Mouse (Mus musculus): ENCODE measurements around the gene Clcnka.

Gene Clcnka

GRCm38 (mm10) chr4:141422841-141423240 lies 24.3 kb upstream of the Clcnka start:
- no peak for ATAC-seq (ENCODE audit: insufficient number of reproducible peaks, low FRiP score, low TSS enrichment)

DNA sequence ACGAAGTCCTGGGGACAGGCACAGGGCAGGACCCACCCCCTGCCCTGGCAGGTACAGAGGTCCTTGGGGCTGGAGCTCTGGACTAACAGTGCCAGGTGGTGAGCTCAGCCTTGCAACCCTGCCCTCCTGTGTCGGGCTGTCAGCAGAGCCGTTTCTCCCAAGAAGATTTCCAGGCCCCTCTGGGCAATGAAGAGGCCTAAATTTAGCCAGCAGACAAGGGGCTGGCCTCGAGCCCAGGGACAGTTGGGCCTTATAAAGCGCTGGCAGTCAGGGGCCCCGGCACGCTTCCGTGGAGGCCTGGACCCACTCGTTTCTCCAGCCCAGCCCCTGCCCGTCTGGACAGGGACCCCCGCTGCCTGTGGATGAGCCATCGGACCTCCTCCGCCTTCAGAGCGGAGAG lies 22.9 kb upstream of the Clcnka start:
- no peak for ATAC-seq (ENCODE audit: insufficient number of reproducible peaks, low FRiP score, low TSS enrichment)

DNA sequence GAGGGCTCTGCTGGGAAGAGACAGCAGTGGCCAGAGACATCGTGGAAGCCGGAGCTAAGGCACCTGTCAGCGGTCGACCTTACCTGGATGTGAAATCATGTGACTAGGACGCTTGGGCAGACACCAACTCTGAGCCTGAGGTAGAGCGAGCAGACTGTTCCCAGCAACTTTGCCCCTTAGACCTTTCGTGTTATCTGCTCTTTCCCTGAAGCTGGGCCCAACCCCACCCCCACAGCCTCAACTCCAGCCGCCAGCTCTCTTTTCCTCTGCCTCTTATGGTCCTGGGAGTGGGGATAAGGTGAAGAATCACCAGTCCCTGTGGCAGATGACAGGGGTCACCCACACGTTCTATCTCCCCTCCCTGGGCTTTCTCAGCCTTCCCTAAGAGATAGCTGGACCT lies 22.4 kb upstream of the Clcnka start:
- no peak for ATAC-seq (ENCODE audit: insufficient number of reproducible peaks, low FRiP score, low TSS enrichment)

GRCm38 (mm10) chr4:141420192-141420829 lies 21.8 kb upstream of the Clcnka start, which contains the start of gene Hspb7:
TSS of gene Hspb7 (plus strand) at chr4:141420779.
- ATAC-seq (ENCODE audit: insufficient number of reproducible peaks, low FRiP score, low TSS enrichment) = no peak

DNA sequence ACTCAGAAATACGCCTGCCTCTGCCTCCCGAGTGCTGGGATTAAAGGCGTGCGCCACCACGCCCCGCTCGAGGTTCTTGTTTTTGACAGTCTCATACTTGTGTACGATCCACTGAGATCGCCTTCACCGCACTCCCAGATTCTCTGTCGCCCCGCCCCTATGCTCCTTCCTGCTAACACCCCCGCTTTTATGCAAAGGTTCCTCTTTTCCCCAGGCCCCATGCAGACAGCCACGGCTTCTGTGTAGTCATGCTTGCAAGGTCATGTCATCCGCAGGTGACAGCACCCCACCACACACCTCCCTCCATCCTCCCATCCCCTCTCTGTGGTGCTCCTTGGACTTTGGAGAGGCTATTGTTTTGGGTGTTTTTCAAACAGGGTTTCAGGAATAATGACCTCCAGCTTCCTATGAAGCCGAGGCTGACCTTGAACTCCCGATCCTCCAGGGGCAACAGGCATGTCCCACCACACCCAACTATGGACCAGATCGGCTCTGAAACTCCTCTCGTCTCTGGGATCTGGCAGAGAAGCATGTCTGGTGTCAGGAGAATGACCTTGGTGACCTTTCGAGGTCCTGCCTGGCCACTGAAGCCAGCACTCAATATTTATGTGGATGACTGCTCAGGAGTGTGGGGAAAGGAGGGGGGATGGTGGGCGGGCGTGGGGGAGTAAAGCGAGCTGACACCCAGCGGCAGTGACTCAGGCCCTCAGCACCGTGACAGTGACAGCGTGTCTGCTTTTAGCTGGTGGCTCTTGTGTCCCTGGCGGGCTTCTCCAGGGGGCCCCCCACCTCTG lies 21.1 kb upstream of the Clcnka start:
- ATAC-seq (ENCODE audit: insufficient number of reproducible peaks, low FRiP score, low TSS enrichment) = no peak

DNA sequence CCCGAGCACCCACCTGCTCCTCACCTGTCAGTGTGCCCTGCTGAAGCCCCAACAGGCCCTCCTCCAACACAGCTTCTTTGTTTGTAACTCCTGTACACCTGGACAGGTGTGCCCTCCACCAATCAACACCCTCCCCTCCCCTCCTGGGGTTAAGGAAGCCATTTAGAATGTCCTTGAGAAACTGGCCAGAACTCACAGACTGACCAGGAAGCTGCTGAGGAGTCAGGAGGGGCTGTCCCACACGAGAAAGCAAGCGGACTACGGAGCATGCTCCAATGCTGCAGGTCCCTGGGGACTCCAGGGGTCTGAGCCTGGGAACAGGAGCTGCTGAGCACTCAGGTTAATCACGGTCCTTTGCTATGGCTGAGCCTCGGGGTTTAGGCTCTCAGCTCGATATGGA lies 17.4 kb upstream of the Clcnka start, which contains the start of gene Clcnkb:
Clcnkb (minus strand) TSS at position 91 of the 400 bp plus-strand sequence.
- no peak for ATAC-seq (ENCODE audit: insufficient number of reproducible peaks, low FRiP score, low TSS enrichment)

DNA sequence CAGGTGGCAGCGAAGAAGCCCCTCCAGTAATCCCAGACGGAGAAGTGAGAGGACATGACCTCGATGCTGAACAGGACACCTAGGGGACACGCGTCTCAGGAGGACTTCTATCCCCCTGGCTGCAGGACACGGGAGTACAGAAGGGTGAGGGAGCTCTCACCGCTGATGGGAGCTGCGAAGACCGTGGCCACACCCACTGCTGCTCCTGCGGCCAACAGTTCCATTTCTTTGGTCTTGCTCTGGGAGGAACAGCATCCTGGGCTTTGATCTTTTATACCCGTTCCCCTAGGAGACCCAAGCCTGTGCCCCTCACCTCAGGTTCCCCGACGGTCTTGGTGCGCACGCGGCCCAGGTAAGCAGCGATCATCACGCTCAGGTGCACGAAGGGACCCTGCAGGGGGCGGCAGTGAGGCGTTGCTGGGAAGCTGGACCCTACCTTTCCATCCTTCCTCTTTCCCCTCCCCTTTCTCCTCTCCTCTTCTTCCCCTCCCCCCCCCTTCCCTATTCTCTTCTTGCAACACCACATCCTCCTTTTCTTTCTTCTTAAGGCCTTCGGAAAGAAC lies 13.0 kb upstream of the Clcnka start:
- no peak for ATAC-seq (ENCODE audit: insufficient number of reproducible peaks, low FRiP score, low TSS enrichment)

- ATAC-seq (ENCODE audit: insufficient number of reproducible peaks, low FRiP score, low TSS enrichment) = no peak
Measured at GRCm38 (mm10) chr4:141408577-141408976, 10.1 kb upstream of the Clcnka start.

DNA sequence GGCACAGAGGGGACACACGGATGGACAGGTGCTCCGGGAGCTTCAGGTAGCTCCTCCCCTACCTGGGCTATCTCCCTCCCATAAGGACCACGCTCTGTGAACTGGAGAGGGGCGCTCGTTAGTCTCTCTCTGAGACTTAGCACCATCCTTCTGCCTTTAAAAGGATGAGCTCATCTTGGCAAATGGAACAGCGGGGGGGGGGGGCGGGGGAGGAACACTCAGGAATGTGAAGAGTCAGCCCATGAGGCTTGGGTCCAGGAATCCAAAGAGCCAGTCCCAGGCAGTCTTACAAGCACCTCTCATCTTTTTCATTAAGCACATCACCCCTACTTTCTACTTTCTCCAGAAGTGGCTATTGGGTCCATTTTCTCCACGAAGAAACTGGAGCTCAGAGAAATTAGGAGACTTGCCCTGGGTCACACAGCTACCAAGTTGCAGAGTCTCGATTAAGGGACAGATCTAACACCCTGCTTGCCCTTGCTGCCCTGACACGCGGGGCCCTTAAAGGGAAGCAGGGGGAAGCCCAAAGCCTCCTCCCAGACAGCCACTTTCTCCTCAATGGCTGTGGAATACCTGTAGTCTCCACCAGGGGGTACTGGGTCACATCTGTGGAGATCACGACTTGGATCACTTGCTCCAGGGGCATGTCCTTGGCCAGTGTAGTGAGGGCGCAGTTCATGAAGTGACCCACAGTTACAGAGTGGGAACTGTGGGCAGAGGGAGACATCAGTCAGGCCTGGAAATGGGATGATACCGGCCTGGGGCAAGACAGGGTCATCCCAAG lies 8.2 kb upstream of the Clcnka start:
- ATAC-seq (ENCODE audit: insufficient number of reproducible peaks, low FRiP score, low TSS enrichment) = no peak

DNA sequence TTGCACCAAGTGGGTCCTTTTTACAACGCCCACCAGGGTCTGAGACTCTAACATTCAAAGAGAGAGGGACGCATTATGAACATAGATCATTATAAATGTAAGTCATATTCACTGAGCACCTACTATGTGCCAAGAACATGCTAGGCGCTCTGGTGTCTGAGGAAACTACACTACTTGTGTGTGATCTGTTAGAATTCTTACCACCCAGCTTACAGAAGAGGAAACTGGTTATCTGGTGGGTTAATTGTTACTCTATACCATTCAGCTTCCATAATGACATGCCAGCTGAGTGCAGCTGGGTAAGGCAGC lies 6.7 kb upstream of the Clcnka start:
- ATAC-seq (ENCODE audit: insufficient number of reproducible peaks, low FRiP score, low TSS enrichment) = no peak

DNA sequence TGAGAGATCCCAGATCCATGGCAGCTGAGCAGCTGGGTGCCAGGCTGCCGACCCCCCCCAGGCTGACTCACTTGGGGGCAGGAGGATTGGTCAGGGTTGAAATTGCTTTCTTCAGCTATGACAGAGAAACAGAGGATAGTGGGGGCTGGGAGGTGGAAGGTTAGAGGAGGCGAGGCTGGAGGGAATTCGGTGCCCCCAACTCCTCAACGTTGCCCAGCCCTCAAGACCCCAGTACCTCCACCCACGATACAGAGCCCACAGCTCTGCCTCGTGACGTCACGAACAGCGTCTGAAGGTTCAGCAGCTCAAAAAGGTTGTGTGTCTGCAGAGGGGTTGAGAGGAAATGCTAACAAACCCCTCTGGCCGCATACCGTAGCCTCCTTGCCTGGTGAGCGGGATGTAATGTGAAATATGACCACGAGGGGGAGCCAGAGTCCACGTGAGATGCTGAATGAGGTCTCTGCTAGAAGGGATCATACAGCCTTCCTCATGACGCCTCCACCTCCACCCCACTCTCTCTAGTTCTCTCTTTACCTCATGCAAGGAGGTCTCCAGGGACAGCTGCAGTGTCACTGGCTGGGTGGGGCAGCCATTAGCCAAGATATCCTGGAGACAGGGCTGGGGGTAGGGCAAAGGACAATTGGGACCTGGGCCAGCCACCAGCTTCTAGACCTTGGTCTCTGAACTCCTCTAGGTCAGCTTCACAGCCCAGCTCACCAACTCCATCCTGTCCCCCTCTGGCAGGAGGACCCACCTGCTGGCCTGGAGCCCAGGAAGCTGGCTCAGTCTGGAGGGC lies 6.2 kb upstream of the Clcnka start:
- 0 out of 2 replicates have a peak, but pooled peaks have one; percentile 49 for ATAC-seq (ENCODE audit: insufficient number of reproducible peaks, low FRiP score, low TSS enrichment)

- ATAC-seq (ENCODE audit: insufficient number of reproducible peaks, low FRiP score, low TSS enrichment) = no peak
Measured at GRCm38 (mm10) chr4:141400171-141400570, 1.6 kb upstream of the Clcnka start.

DNA sequence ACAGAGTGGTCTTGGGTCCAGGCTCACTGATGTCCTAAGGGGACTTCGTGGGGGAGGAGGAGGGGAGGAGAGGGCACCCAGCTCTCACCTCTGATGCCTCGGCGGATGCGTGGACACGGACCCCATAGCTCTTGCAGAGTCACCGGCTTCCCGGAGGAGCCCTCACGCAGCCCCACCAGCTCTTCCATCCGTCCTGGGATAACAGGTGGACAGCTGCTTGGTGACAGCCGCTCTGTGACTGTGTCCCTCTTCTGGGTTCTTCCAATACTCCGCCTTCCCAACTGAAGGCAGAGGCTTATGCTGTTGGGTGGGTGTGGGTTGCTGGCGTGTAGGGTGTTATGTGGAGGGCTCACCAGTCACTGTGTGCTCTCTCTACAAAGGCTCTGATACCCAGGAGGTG lies 663 bp downstream of the Clcnka start:
- no peak for ATAC-seq (ENCODE audit: insufficient number of reproducible peaks, low FRiP score, low TSS enrichment)

GRCm38 (mm10) chr4:141394751-141395150 lies 3.8 kb downstream of the Clcnka start:
- no peak for ATAC-seq (ENCODE audit: insufficient number of reproducible peaks, low FRiP score, low TSS enrichment)

GRCm38 (mm10) chr4:141391293-141391692 lies 7.2 kb downstream of the Clcnka start:
- no peak for ATAC-seq (ENCODE audit: insufficient number of reproducible peaks, low FRiP score, low TSS enrichment)

GRCm38 (mm10) chr4:141389366-141390150 lies 9.0 kb downstream of the Clcnka start:
- no peak for ATAC-seq (ENCODE audit: insufficient number of reproducible peaks, low FRiP score, low TSS enrichment)

DNA sequence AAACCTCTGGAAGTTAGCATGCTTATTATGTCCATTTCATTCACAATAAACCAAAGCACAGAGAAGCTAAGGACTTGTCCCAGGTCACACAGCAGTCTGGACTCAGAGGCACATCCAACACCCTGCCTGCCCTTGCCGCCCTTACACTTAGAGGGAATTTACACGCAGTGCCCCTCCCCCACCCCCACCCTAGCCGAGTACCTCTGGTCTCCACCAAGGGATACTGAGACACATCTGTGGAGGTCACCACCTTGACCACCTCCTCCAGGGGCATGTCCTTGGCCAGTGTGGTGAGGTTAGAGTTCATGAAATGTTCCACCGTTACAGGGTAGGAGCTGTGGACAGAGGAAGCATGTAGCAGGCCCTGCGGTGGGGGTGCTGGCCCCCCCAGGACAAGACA lies 10.6 kb downstream of the Clcnka start:
- no peak for ATAC-seq (ENCODE audit: insufficient number of reproducible peaks, low FRiP score, low TSS enrichment)

GRCm38 (mm10) chr4:141387093-141387784 lies 11.3 kb downstream of the Clcnka start:
- no peak for ATAC-seq (ENCODE audit: insufficient number of reproducible peaks, low FRiP score, low TSS enrichment)

DNA sequence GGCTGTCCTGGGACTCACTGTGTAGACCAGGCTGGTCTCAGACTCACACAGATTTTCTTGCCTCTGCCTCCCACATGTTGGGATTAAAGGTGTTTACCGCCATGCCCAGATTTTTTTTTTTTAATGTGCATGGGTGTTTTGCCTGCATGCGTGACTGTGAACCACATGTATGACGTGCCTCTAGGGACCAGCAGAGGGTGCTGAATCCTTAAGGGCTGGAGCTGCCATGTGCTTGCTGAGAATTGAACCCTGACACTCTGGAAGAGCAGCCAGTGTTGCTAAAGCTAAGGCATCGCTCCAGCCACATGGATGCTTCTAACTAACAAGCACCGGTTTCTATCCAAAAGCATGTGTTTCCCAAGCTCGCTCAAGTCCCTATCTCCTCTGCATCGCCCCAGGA lies 12.4 kb downstream of the Clcnka start:
- no peak for ATAC-seq (ENCODE audit: insufficient number of reproducible peaks, low FRiP score, low TSS enrichment)

All from cerebellum, adult (tissue).